Mouse (Mus musculus) bone marrow, adult 2 months (tissue): Measurements from ENCODE around the gene Speer4a.
"Not testable (repeated sequence)": the region's sequence is repeated elsewhere in the genome, so short reads cannot be mapped to it uniquely, and the experiment has no call there.

Experiments used
- CTCF ChIP-seq: fragments of 200-500 bp; IDR thresholded peaks from 2 replicates; pipeline ENCODE4 v1.5.1; 2011; ENCODE audit warnings: low read length, control low read depth; ENCODE audit not compliant: control insufficient read depth, insufficient read depth
- POLR2A ChIP-seq: fragments of 200-500 bp; IDR thresholded peaks from 2 replicates; pipeline ENCODE4 v1.6.1; 2011; ENCODE audit warnings: low read depth, mild to moderate bottlenecking, control low read depth, low read length, borderline replicate concordance; ENCODE audit not compliant: control insufficient read depth

- not testable (repeated sequence) for TF ChIP-seq POLR2A, CTCF
Observed at GRCm38 (mm10) chr5:26079023-26079422, 39.7 kb upstream of the Speer4a start.
